In the genomic region with DNA sequence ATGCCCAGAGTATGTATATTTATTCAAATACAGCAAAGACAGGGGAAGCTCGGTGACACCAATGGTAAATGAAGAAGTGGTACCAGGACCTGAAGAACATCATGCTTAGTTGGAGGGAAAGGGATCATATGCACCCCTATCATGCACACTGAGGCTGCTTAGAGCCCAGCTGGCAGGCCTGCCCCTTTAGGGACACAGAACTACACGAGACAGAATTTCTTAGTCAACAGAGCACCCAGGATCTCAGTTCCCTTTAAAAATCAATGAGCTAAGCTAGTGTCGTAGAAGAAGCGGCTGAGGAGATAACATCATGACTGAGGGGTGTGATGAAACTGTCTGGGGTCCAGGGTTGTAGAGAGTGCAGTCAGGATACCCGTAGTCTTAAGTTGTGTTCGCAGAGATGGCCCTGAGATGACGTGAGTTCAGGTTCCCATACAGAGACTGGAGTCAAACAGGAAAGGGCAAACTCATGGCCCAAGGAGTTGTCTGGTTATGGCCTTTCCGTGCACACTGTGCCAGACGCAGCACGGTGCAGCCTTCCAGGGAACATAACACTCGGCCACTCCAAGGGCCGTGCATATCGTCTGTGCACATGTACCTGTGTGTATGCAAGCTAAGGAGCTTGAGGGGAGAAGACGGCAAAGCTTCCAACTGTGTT, we compare ENCODE assay signal across 14 mouse cellular contexts.
DNase-seq lines count a peak whose midpoint lies in the region; ATAC-seq and TF ChIP-seq lines count a peak whose summit lies in the region.
"Had no signal": no experiment of that assay in that cellular context is flagged by ENCODE, and none has a peak within 500 bp of the region (broad histone marks: within the 10 kb centered on the region; RNA-seq: fewer than 3 reads in every experiment).

No protein-coding gene starts in this region.

- ATAC-seq in intestine, postnatal 0 days: no peak
- ATAC-seq in intestine, embryonic 15.5 days: no peak
- no peak for ATAC-seq in hindbrain, embryonic 16.5 days
- ATAC-seq: midbrain, embryonic 13.5 days had no signal

- peak overlapping the region; percentile 3; the same call in 1 of the 2 replicates for H3K27ac ChIP-seq in intestine, postnatal 0 days (ENCODE audit: low read depth, low read length)
- H3K27ac ChIP-seq in intestine, embryonic 15.5 days: no peak overlapping the region
- peak overlapping the region; percentile 54 for H3K27ac ChIP-seq in spleen, adult 2 months (ENCODE audit: insufficient read depth, low read length)
- H3K27ac ChIP-seq in brown adipose tissue, adult 24 weeks (replicated peaks; ENCODE audit: low read depth, low read length): peak overlapping the region; percentile 75
- no peak overlapping the region for H3K27ac ChIP-seq in hindbrain, embryonic 16.5 days (ENCODE audit: low read depth, low read length)
- H3K27ac ChIP-seq: liver, embryonic 14.5 days; midbrain, embryonic 13.5 days had no signal

- H3K4me2 ChIP-seq in intestine, postnatal 0 days (replicated peaks; ENCODE audit: low read depth): no peak overlapping the region
- no peak overlapping the region for H3K4me2 ChIP-seq in intestine, embryonic 15.5 days (replicated peaks)
- H3K4me2 ChIP-seq in hindbrain, embryonic 16.5 days (ENCODE audit: low read length): no peak overlapping the region
- H3K4me2 ChIP-seq: midbrain, embryonic 13.5 days had no signal

- no peaks in the 10 kb centered on the region for H3K36me3 ChIP-seq in intestine, postnatal 0 days (ENCODE audit: control insufficient read depth, insufficient read depth)
- H3K36me3 ChIP-seq in intestine, embryonic 15.5 days: no peaks in the 10 kb centered on the region
- no peaks in the 10 kb centered on the region for H3K36me3 ChIP-seq in spleen, adult 2 months (ENCODE audit: control insufficient read depth, insufficient read depth, low read length)
- no peaks in the 10 kb centered on the region for H3K36me3 ChIP-seq in splenic B cell, adult 2 months (ENCODE audit: control insufficient read depth, insufficient read depth, low read length, poor library complexity, severe bottlenecking)
- no peaks in the 10 kb centered on the region for H3K36me3 ChIP-seq in hindbrain, embryonic 16.5 days (ENCODE audit: control insufficient read depth, insufficient read depth, low read length)
- H3K36me3 ChIP-seq: midbrain, embryonic 13.5 days had no signal

- 84% methylated on average over 14 of the region's 14 CpGs for WGBS in intestine, postnatal 0 days
- WGBS in intestine, embryonic 15.5 days: 79% methylated on average over 14 of the region's 14 CpGs
- WGBS in spleen, adult 2 months: 56% methylated on average over 14 of the region's 14 CpGs
- 84% methylated on average over 14 of the region's 14 CpGs for WGBS in hindbrain, embryonic 16.5 days

- no peak for TF ChIP-seq CTCF in intestine, postnatal 0 days (IDR thresholded peaks at IDR 0.05; ENCODE audit: low read depth)
- no peak for TF ChIP-seq CTCF in spleen, adult 2 months (IDR thresholded peaks at IDR 0.05; ENCODE audit: extremely low read depth, insufficient read depth, insufficient read length, insufficient replicate concordance)

- no peak overlapping the region for H3K9ac ChIP-seq in intestine, postnatal 0 days (ENCODE audit: low read depth, low read length)
- H3K9ac ChIP-seq in intestine, embryonic 15.5 days: no peak overlapping the region
- H3K9ac ChIP-seq in hindbrain, embryonic 16.5 days (ENCODE audit: low read depth, low read length): no peak overlapping the region
- H3K9ac ChIP-seq: liver, embryonic 14.5 days; midbrain, embryonic 13.5 days had no signal

- H3K27me3 ChIP-seq in intestine, postnatal 0 days (replicated peaks; ENCODE audit: control insufficient read depth, insufficient read depth, low read length): no peaks in the 10 kb centered on the region
- no peaks in the 10 kb centered on the region for H3K27me3 ChIP-seq in intestine, embryonic 15.5 days (replicated peaks)
- H3K27me3 ChIP-seq in spleen, adult 2 months (ENCODE audit: control insufficient read depth, insufficient read depth, low read length): no peaks in the 10 kb centered on the region
- H3K27me3 ChIP-seq in splenic B cell, adult 2 months (ENCODE audit: control insufficient read depth, insufficient read depth, low read length, poor library complexity, severe bottlenecking): no peaks in the 10 kb centered on the region
- H3K27me3 ChIP-seq in hindbrain, embryonic 16.5 days (replicated peaks; ENCODE audit: control insufficient read depth, insufficient read depth, low read length): no peaks in the 10 kb centered on the region
- H3K27me3 ChIP-seq: midbrain, embryonic 13.5 days had no signal

- no peak overlapping the region for H3K4me3 ChIP-seq in intestine, postnatal 0 days (ENCODE audit: low read depth, low read length)
- H3K4me3 ChIP-seq in intestine, embryonic 15.5 days (replicated peaks): no peak overlapping the region
- no peak overlapping the region for H3K4me3 ChIP-seq in spleen, adult 2 months (ENCODE audit: extremely low read depth, insufficient read depth, insufficient read length)
- no peak overlapping the region for H3K4me3 ChIP-seq in brown adipose tissue, adult 24 weeks (ENCODE audit: insufficient read depth, low read depth, low read length)
- no peak overlapping the region for H3K4me3 ChIP-seq in hindbrain, embryonic 16.5 days (ENCODE audit: low read length)
- H3K4me3 ChIP-seq: erythroblast, embryonic 14.5 days; midbrain, embryonic 13.5 days had no signal

- TF ChIP-seq POLR2A in spleen, adult 2 months (IDR thresholded peaks at IDR 0.05; ENCODE audit: low read depth, low read length): no peak

- no peak for DNase-seq in spleen, adult 2 months (ENCODE audit: low read depth in 1 of 2, low spot score in 2 of 2)
- DNase-seq in spleen, adult 18-20 months: no peak
- DNase-seq in splenic B cell, adult 2 months (ENCODE audit: low read depth, low spot score): peak; percentile 87
- no peak for DNase-seq in Muller cell, postnatal 12 days (ENCODE audit: inconsistent ontology term)
- DNase-seq: adrenal gland, postnatal 14 days; cerebellum, adult 18-20 months; kidney, postnatal 25 days had no signal

- peaks cover 11% of the 10 kb centered on the region for H3K4me1 ChIP-seq in intestine, postnatal 0 days (replicated peaks; ENCODE audit: control insufficient read depth, insufficient read depth, low read length)
- peaks cover 31% of the 10 kb centered on the region for H3K4me1 ChIP-seq in intestine, embryonic 15.5 days (replicated peaks)
- H3K4me1 ChIP-seq in spleen, adult 2 months (ENCODE audit: control insufficient read depth, insufficient read depth, insufficient read length): peaks cover 61% of the 10 kb centered on the region
- peaks cover 30% of the 10 kb centered on the region for H3K4me1 ChIP-seq in brown adipose tissue, adult 24 weeks (ENCODE audit: control insufficient read depth, insufficient read depth, insufficient read length, low read length)
- H3K4me1 ChIP-seq in hindbrain, embryonic 16.5 days (ENCODE audit: control insufficient read depth, insufficient read depth, low read depth, low read length): no peaks in the 10 kb centered on the region

- H3K9me3 ChIP-seq in intestine, postnatal 0 days (ENCODE audit: control insufficient read depth): no peaks in the 10 kb centered on the region
- no peaks in the 10 kb centered on the region for H3K9me3 ChIP-seq in intestine, embryonic 15.5 days
- no peaks in the 10 kb centered on the region for H3K9me3 ChIP-seq in hindbrain, embryonic 16.5 days (ENCODE audit: control insufficient read depth, low read length)
- H3K9me3 ChIP-seq: midbrain, embryonic 13.5 days had no signal

Comparison
In these comparisons a context has a peak if more than half of its experiments do, and no peak if none do; other contexts are left out.
1. H3K27ac ChIP-seq: peak in intestine, postnatal 0 days (single experiment), spleen, adult 2 months (single experiment) and brown adipose tissue, adult 24 weeks (single experiment); none in intestine, embryonic 15.5 days (single experiment) and hindbrain, embryonic 16.5 days (single experiment).